Mouse (Mus musculus) heart, postnatal 4 days (tissue): ENCODE data around the gene Rpl36al. TPM values are rescaled to one million over a fixed set of nuclear protein-coding genes. Genes with fewer than 3 reads are reported as not detected.

Experiments
- DNase-seq: peaks from one replicate; pipeline ENCODE4 v3.0.0; 2021
- total RNA-seq, 2 experiments: library from RNA; stranded (reverse); gene quantifications; 2 replicates each; pipeline ENCODE4 v1.2.3; 2021

The Rpl36al gene
- total RNA-seq: 100 to 1,000 TPM; 310 to 323 TPM

DNA sequence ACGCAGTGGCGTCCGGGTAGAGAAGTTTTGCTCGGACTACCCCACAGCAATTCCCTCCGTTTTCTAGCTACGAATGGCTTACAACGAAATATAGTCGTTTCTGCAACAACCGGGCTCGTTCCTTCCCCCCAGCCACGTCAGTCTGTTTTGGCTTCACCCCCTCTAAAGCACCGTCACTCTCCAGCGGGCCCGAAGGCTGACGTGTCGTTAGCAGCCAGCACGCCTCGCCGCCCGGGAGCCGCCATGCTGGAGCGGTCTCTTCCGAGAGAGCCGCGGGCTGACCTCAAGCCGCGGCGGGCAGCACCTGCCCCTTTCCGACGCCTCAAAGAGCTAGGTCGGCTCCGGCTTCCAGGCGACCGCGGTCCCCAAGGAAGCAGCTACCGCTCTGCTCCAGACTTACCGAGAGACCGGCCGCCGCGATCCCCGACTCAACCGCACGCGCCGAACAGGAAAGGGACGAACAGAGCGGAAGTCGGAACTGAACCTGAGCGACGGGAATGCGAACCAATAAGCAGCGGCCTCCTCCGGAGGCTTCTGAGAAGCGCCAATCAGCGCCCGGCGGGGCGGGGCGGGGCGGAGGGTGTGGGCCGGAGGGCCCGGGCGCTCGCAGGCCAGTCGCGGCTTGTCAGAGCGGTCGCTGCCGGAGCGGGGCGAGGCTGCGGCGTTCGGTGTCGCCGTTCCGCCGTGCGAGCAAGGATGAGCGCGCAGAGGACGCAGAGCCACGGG lies at the start of gene Rpl36al, which contains the start of gene Mgat2:
Gene Rpl36al (minus strand): TSS at position 501 of the 726 bp plus-strand sequence.
Gene Mgat2 (plus strand): TSS at position 575 of the 726 bp plus-strand sequence.
- DNase-seq: peak; percentile 99

- DNase-seq: peak; percentile 28
Measured at GRCm38 (mm10) chr12:69229251-69229650, 45.4 kb upstream of the Rpl36al start.

DNA sequence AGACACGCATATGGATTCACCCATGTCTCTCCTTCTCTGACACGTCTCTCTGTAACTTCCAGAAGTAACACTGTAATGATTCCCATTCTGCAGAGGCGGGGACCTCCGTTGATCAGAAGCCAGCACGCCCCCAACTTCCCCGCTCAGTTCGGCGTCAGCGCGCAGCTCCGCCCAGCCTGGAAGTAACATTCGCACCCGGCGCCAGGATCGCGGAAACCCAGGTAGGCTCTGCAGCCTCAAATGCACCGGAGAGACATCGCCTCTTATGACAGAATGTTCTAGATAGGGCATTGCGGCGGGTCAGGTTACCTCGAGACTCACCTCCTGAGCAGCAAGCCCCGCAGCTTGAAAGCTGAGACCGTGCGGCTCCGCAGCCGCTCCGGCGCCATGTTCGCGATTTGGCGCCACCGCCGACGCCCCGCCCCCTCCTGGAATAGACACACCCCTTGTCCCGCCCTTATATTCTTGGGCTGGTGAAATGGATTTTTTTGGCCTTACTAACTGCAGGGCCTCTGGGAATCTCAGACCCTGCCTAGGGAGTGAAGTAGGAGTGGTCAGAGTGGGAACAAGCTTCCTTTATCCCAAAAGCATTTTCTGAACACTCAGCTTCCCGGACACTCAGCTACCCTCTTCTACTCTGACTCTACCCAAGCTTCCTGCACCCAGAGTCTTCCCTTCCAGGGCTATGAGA lies 44.0 kb upstream of the Rpl36al start, which contains the start of gene Pole2:
Gene Pole2 (minus strand): TSS at position 420 of the 691 bp plus-strand sequence.
- DNase-seq: peak; percentile 95

DNA sequence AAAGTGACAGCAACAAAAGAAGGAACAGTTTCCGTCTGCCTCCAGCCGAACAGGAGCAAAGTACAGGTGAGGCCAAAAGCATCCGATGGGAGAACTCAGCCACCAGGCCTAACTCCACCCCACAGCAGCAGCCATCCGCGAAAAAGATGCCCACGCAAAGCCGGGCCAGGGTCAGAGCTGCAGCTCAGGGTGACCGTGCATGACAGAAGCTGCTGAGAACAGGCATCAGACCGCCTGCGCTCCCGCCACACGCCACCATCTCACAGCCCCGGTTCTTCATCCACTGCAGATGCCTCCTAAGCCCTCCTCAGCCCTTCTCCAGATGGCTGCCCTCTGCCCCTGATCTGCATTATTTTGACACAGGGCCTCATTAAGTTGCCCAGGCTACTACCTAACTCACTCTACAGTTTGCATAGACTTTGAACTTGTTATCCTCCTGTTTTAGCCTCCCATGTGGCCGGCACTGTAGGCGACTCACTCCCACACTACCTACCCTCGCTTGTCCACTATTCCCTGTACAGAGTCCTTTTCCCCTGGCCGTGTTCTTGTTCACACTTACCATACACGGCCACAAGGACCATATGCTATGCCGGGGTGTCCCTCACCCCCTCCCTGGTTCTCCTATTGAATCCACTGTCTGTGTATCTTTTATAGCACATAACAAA lies 36.9 kb upstream of the Rpl36al start:
- DNase-seq: no peak

DNA sequence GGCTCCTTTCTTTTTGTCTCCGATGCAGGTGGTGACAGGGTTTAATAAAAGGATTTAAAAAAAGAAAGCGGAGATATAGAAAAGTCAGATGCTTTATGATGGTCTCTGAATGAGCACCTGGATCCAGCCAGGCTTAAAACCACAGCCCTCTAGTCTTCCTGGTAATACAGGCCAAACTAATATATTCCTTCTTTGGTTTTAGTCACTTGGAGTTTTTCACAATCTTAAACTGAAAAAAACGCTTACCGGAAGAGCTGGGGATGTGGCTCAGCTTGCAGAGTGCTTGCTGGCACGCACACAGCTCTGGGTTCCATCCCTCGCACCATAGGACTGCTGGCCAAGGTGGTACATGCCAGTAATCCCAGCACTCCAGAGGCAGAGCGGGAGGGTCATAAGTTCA lies 32.7 kb upstream of the Rpl36al start:
- DNase-seq: no peak

GRCm38 (mm10) chr12:69215000-69215785 lies 31.3 kb upstream of the Rpl36al start:
- peak; percentile 68 for DNase-seq

GRCm38 (mm10) chr12:69214393-69214792 lies 30.5 kb upstream of the Rpl36al start:
- DNase-seq: no peak

DNA sequence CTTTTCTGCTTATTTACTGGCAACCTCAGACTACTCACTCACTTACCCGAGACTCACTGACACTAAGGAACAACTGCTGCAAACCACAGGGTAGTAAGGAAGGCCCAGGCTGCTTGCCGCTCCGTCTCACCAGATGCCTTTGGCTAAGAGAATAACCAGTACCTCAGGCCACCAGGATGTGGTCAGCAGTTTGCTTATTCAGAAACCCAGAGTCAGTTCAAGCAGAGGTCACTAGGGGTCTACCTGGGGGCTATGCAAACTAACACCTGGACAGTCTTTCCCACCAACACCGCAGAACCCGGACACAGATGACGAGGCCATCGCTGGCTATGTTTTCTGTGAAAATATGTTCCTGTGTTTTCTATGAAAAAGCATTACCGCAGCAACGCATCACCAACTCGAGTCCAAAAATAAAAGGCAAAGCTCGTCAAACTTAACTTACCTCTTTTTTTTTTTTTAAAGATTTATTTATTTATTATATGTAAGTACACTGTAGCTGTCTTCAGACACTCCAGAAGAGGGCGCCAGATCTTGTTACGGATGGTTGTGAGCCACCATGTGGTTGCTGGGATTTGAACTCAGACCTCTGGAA lies 29.4 kb upstream of the Rpl36al start:
- no peak for DNase-seq

GRCm38 (mm10) chr12:69211057-69211456 lies 27.2 kb upstream of the Rpl36al start:
- DNase-seq: peak; percentile 41

- no peak for DNase-seq
Measured at GRCm38 (mm10) chr12:69210056-69210979, 26.4 kb upstream of the Rpl36al start.

- DNase-seq: no peak
Measured at GRCm38 (mm10) chr12:69208520-69208919, 24.6 kb upstream of the Rpl36al start.

- no peak for DNase-seq
Measured at GRCm38 (mm10) chr12:69207926-69208325, 24.0 kb upstream of the Rpl36al start.

DNA sequence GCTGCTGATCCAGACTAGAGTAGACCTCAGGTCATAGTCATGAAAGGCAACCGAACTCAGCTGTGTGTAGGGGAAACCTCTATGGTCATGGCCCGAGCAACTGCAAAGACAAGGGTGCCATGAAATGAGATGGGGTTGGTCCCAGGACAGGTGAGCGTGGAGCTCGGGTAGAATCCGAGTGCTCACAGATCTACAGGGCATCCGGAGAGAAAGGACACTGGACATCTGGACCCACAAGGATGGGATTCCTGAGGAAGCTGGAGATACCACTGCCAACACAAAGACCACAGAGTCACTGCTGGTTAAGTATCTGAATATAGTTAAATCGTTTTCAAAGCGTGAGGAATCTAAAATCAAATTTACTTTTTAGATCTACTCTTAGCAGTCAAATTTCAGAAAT lies 23.5 kb upstream of the Rpl36al start:
- no peak for DNase-seq

- DNase-seq: no peak
Measured at GRCm38 (mm10) chr12:69204052-69204833, 20.4 kb upstream of the Rpl36al start, which contains the start of gene Gm49384. TSS of gene Gm49384 (minus strand) at chr12:69204267.

GRCm38 (mm10) chr12:69198985-69199384 lies 15.1 kb upstream of the Rpl36al start:
- no peak for DNase-seq

DNA sequence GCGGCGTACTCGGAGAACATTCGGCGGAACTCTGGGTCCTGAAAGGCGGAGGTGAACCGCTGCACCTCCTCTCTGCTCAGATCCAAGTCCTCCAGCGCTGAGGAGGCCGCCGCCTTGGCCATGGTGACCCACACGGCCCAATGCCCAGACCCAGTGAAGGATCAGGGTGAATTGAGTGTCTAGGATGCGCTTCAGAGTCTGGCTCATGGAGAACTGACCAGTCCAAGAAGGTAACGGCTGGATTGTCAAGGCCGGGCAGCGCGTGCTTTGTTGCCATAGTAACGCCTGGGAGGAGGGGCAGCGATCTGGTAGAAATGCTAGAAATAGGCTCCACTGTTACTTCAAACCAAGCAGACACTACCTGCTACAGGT lies 14.3 kb upstream of the Rpl36al start, which contains the start of gene Dnaaf2:
Gene Dnaaf2 (minus strand): TSS at position 266 of the 372 bp plus-strand sequence.
- peak; percentile 76 for DNase-seq

DNA sequence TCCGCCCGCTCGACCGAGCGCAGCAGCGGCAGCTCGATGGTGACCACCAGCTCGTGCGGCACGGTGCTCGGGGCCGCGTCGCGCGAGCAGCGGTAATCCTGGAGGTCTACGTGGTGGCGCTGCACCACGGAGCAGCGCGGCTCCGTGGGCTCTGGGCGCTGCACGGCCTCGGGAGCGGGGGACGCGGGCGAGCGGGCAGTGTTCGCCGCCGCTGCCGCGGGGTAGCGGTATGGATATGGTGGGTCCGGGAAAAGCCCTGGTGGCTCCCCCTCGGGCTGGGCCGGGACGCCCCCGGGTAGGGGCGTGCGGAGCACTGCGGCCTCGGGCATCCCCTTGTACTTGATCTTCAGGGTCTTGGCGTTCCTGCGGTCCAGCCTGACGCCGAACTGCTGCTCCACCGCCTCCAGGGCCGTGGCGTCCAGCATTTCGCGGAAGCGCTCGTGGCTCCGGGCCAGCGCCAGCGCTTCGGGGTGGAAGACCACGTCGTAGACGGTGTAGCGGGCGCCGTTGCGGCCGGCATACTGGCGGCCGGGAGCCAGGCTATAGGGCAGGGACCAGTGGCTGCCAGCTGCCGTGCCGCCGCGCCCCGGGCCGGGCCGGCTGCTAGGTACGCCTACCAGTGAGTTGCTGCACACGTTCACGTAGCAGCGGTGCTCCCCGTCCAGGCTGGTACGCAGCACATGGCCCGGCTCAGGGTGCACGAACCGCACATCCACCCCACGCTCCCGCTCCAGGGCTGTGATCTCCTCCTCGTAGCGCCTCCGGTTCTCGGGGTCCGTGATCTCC lies 13.7 kb upstream of the Rpl36al start:
- peak; percentile 70 for DNase-seq

- peak; percentile 72 for DNase-seq
Measured at GRCm38 (mm10) chr12:69196444-69197377, 12.8 kb upstream of the Rpl36al start, which contains the start of gene Gm49383. TSS of gene Gm49383 (minus strand) at chr12:69197104.
